Mouse (Mus musculus): ENCODE data around the gene Copg2. TPM values are rescaled to one million over a fixed set of nuclear protein-coding genes. Genes with fewer than 3 reads are reported as not detected.
A peak's percentile ranks its signal among the peaks of the same experiment; 100 is the strongest.

Gene Copg2
- total RNA-seq (2021), result 10 to 100 TPM; 82.0 to 82.5 TPM

GRCm38 (mm10) chr6:30896195-30896985 lies at the start of gene Copg2:
Gene Copg2, minus strand, starts transcription at chr6:30896794.
- peak; percentile 89 to 93 for DNase-seq (ENCODE audit: extremely low spot score in 1 of 2, low spot score in 1 of 2)

- DNase-seq (ENCODE audit: extremely low spot score in 1 of 2, low spot score in 1 of 2), result no peak
Measured at GRCm38 (mm10) chr6:30939264-30939663, 42.7 kb upstream of the Copg2 start.

GRCm38 (mm10) chr6:30922821-30923220 lies 26.2 kb upstream of the Copg2 start:
- DNase-seq (ENCODE audit: extremely low spot score in 1 of 2, low spot score in 1 of 2), result no peak

GRCm38 (mm10) chr6:30921826-30922225 lies 25.2 kb upstream of the Copg2 start:
- DNase-seq (ENCODE audit: extremely low spot score in 1 of 2, low spot score in 1 of 2), result no peak

- DNase-seq (ENCODE audit: extremely low spot score in 1 of 2, low spot score in 1 of 2), result peak; percentile 11 to 25
Measured at GRCm38 (mm10) chr6:30920834-30921675, 24.5 kb upstream of the Copg2 start.

- no peak for DNase-seq (ENCODE audit: extremely low spot score in 1 of 2, low spot score in 1 of 2)
Measured at GRCm38 (mm10) chr6:30915473-30915872, 18.9 kb upstream of the Copg2 start, which contains the start of gene Tsga13. Gene Tsga13, minus strand, starts transcription at chr6:30915573.

- DNase-seq (ENCODE audit: extremely low spot score in 1 of 2, low spot score in 1 of 2), result no peak
Measured at GRCm38 (mm10) chr6:30907970-30908369, 11.4 kb upstream of the Copg2 start.

- no peak for DNase-seq (ENCODE audit: extremely low spot score in 1 of 2, low spot score in 1 of 2)
Measured at GRCm38 (mm10) chr6:30904911-30905310, 8.3 kb upstream of the Copg2 start.

GRCm38 (mm10) chr6:30904033-30904432 lies 7.4 kb upstream of the Copg2 start:
- no peak for DNase-seq (ENCODE audit: extremely low spot score in 1 of 2, low spot score in 1 of 2)

GRCm38 (mm10) chr6:30897520-30897919 lies 926 bp upstream of the Copg2 start:
- no peak for DNase-seq (ENCODE audit: extremely low spot score in 1 of 2, low spot score in 1 of 2)

- DNase-seq (ENCODE audit: extremely low spot score in 1 of 2, low spot score in 1 of 2), result no peak
Measured at GRCm38 (mm10) chr6:30896986-30897327, 363 bp upstream of the Copg2 start.

- DNase-seq (ENCODE audit: extremely low spot score in 1 of 2, low spot score in 1 of 2), result no peak
Measured at GRCm38 (mm10) chr6:30895819-30896194, 787 bp downstream of the Copg2 start.

GRCm38 (mm10) chr6:30893081-30893480 lies 3.5 kb downstream of the Copg2 start:
- no peak for DNase-seq (ENCODE audit: extremely low spot score in 1 of 2, low spot score in 1 of 2)

- DNase-seq (ENCODE audit: extremely low spot score in 1 of 2, low spot score in 1 of 2), result no peak
Measured at GRCm38 (mm10) chr6:30891761-30892160, 4.8 kb downstream of the Copg2 start.

- DNase-seq (ENCODE audit: extremely low spot score in 1 of 2, low spot score in 1 of 2), result no peak
Measured at GRCm38 (mm10) chr6:30884856-30885255, 11.7 kb downstream of the Copg2 start.

GRCm38 (mm10) chr6:30883491-30883890 lies 13.1 kb downstream of the Copg2 start:
- no peak for DNase-seq (ENCODE audit: extremely low spot score in 1 of 2, low spot score in 1 of 2)

- no peak for DNase-seq (ENCODE audit: extremely low spot score in 1 of 2, low spot score in 1 of 2)
Measured at GRCm38 (mm10) chr6:30876661-30877060, 19.9 kb downstream of the Copg2 start.

GRCm38 (mm10) chr6:30866501-30866900 lies 30.1 kb downstream of the Copg2 start:
- DNase-seq (ENCODE audit: extremely low spot score in 1 of 2, low spot score in 1 of 2), result no peak

- DNase-seq (ENCODE audit: extremely low spot score in 1 of 2, low spot score in 1 of 2), result no peak
Measured at GRCm38 (mm10) chr6:30865031-30865678, 31.4 kb downstream of the Copg2 start.

- no peak for DNase-seq (ENCODE audit: extremely low spot score in 1 of 2, low spot score in 1 of 2)
Measured at GRCm38 (mm10) chr6:30855956-30856355, 40.6 kb downstream of the Copg2 start.

- DNase-seq (ENCODE audit: extremely low spot score in 1 of 2, low spot score in 1 of 2), result no peak
Measured at GRCm38 (mm10) chr6:30855205-30855604, 41.4 kb downstream of the Copg2 start.
